In the genomic region with DNA sequence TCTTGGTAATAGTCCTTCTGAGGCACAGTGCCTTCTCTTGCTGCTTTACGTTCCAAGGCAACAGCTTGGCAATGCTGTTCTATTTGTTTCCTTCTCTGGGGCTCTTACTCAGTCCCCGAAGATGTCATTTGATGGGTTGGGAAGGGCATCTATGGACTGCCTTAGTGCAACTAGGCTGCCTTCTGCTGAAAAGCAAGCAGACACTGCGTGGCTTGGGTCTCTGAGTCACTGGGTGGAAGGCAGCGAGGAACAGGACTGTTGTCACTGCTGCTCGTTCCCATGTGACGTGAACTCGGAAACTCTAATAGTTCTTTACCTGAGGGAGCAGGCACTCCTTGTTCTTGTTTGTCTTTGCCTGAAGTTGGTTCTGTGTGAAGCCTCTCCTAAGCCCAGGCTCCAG, we compare ENCODE assay signal across 31 mouse cellular contexts. TPM values are rescaled to one million over a fixed set of nuclear protein-coding genes. Genes with fewer than 3 reads are reported as not detected.
A peak's percentile ranks its signal among the peaks of the same experiment; 100 is the strongest.
DNase-seq lines count a peak whose midpoint lies in the region; ATAC-seq and TF ChIP-seq lines count a peak whose summit lies in the region.
"Had no signal": no experiment of that assay in that cellular context is flagged by ENCODE, and none has a peak within 500 bp of the region (broad histone marks: within the 10 kb centered on the region; RNA-seq: fewer than 3 reads in every experiment).

No protein-coding gene starts in this region.

- H3K4me1 ChIP-seq in intestine, postnatal 0 days (replicated peaks; ENCODE audit: control insufficient read depth, insufficient read depth, low read length): no peaks in the 10 kb centered on the region
- 0 out of 2 replicates have a peak, but pooled peaks cover 4% of the 10 kb centered on the region for H3K4me1 ChIP-seq in intestine, embryonic 15.5 days (replicated peaks)
- peaks cover 4% of the 10 kb centered on the region; the same call in 1 of the 2 replicates for H3K4me1 ChIP-seq in neural tube, embryonic 13.5 days (replicated peaks)
- H3K4me1 ChIP-seq in olfactory bulb, adult 2 months (ENCODE audit: control insufficient read depth, insufficient read depth, low read length): peaks cover 15% of the 10 kb centered on the region
- no peaks in the 10 kb centered on the region for H3K4me1 ChIP-seq in stomach, postnatal 0 days (replicated peaks; ENCODE audit: control insufficient read depth, insufficient read depth)
- H3K4me1 ChIP-seq: embryonic facial prominence, embryonic 12.5 days; forebrain, embryonic 15.5 days had no signal

- H3K4me2 ChIP-seq in intestine, postnatal 0 days (replicated peaks; ENCODE audit: low read depth): no peak overlapping the region
- no peak overlapping the region for H3K4me2 ChIP-seq in intestine, embryonic 15.5 days (replicated peaks)
- no peak overlapping the region for H3K4me2 ChIP-seq in neural tube, embryonic 13.5 days
- no peak overlapping the region for H3K4me2 ChIP-seq in stomach, postnatal 0 days (replicated peaks; ENCODE audit: low read depth)
- H3K4me2 ChIP-seq: embryonic facial prominence, embryonic 12.5 days; forebrain, embryonic 13.5 days; forebrain, embryonic 15.5 days had no signal

- no peak for ATAC-seq in intestine, postnatal 0 days
- no peak for ATAC-seq in intestine, embryonic 15.5 days
- no peak for ATAC-seq in neural tube, embryonic 13.5 days (ENCODE audit: low read depth)
- ATAC-seq in stomach, postnatal 0 days (ENCODE audit: low FRiP score, low TSS enrichment): peak; percentile 83
- ATAC-seq in megakaryocyte progenitor cell, adult 5-6 weeks (replicated peaks; ENCODE audit: poor library complexity): no peak
- no peak for ATAC-seq in monocyte, adult 5-6 weeks (replicated peaks; ENCODE audit: insufficient number of reproducible peaks, low FRiP score, low TSS enrichment, poor library complexity, severe bottlenecking)
- ATAC-seq: activated CD4-positive, CD25-positive, alpha-beta regulatory T cell, adult 4 months; forebrain, embryonic 13.5 days; forebrain, embryonic 15.5 days; forebrain, postnatal 0 days; Patski had no signal

- peak overlapping the region; percentile 9; the same call in 1 of the 2 replicates for H3K27ac ChIP-seq in intestine, postnatal 0 days (ENCODE audit: low read depth, low read length)
- no peak overlapping the region for H3K27ac ChIP-seq in intestine, embryonic 15.5 days
- H3K27ac ChIP-seq in neural tube, embryonic 13.5 days (replicated peaks): 0 out of 2 replicates have a peak overlapping the region, but pooled peaks have one; percentile 5
- H3K27ac ChIP-seq in olfactory bulb, adult 2 months (ENCODE audit: insufficient read depth, low read depth, low read length): peak overlapping the region; percentile 32
- H3K27ac ChIP-seq in stomach, postnatal 0 days (replicated peaks): peak overlapping the region; percentile 41; the same call in 1 of the 2 replicates
- H3K27ac ChIP-seq: embryonic facial prominence, embryonic 10.5 days; embryonic facial prominence, embryonic 12.5 days; forebrain, embryonic 13.5 days; forebrain, embryonic 15.5 days had no signal

- 78% methylated on average over 7 of the region's 7 CpGs for WGBS in intestine, postnatal 0 days
- 83% methylated on average over 7 of the region's 7 CpGs for WGBS in intestine, embryonic 15.5 days
- WGBS in neural tube, embryonic 13.5 days: 84% methylated on average over 7 of the region's 7 CpGs
- 51% methylated on average over 7 of the region's 7 CpGs for WGBS in olfactory bulb, adult 2 months
- WGBS in stomach, postnatal 0 days: 65% methylated on average over 7 of the region's 7 CpGs

- H3K9ac ChIP-seq in intestine, postnatal 0 days (ENCODE audit: low read depth, low read length): no peak overlapping the region
- no peak overlapping the region for H3K9ac ChIP-seq in intestine, embryonic 15.5 days
- no peak overlapping the region for H3K9ac ChIP-seq in neural tube, embryonic 13.5 days
- H3K9ac ChIP-seq in stomach, postnatal 0 days (ENCODE audit: low read length): no peak overlapping the region
- H3K9ac ChIP-seq: embryonic facial prominence, embryonic 12.5 days; forebrain, embryonic 13.5 days; forebrain, embryonic 15.5 days; forebrain, postnatal 0 days had no signal

- DNase-seq in neural tube, embryonic 10.5 days (ENCODE audit: extremely low spot score, low spot score): no peak
- DNase-seq in stomach, postnatal 0 days (ENCODE audit: low spot score): peak; percentile 56
- DNase-seq: adrenal gland, adult 8-10 months; adrenal gland, postnatal 14 days; adrenal gland, postnatal 36 days; cerebellum, adult 11 months; cerebellum, adult 2 months; cerebellum, adult 9-10 months; cerebellum, postnatal 10 days; cerebellum, postnatal 25 days; forebrain, postnatal 0 days had no signal

- no peak overlapping the region for H3K4me3 ChIP-seq in intestine, postnatal 0 days (ENCODE audit: low read depth, low read length)
- no peak overlapping the region for H3K4me3 ChIP-seq in intestine, embryonic 15.5 days (replicated peaks)
- H3K4me3 ChIP-seq in neural tube, embryonic 13.5 days: no peak overlapping the region
- H3K4me3 ChIP-seq in olfactory bulb, adult 2 months (ENCODE audit: insufficient read depth, low read depth, low read length): no peak overlapping the region
- H3K4me3 ChIP-seq in stomach, postnatal 0 days (ENCODE audit: low read depth, low read length): no peak overlapping the region
- H3K4me3 ChIP-seq: embryonic facial prominence, embryonic 10.5 days; embryonic facial prominence, embryonic 12.5 days; forebrain, embryonic 13.5 days; forebrain, embryonic 15.5 days had no signal

- no peak for TF ChIP-seq EP300 in stomach, postnatal 0 days (optimal IDR thresholded peaks at IDR 0.05)

- H3K27me3 ChIP-seq in intestine, postnatal 0 days (replicated peaks; ENCODE audit: control insufficient read depth, insufficient read depth, low read length): no peaks in the 10 kb centered on the region
- H3K27me3 ChIP-seq in intestine, embryonic 15.5 days (replicated peaks): no peaks in the 10 kb centered on the region
- H3K27me3 ChIP-seq in neural tube, embryonic 13.5 days: no peaks in the 10 kb centered on the region
- no peaks in the 10 kb centered on the region for H3K27me3 ChIP-seq in stomach, postnatal 0 days (ENCODE audit: control insufficient read depth, insufficient read depth, low read length)
- H3K27me3 ChIP-seq: embryonic facial prominence, embryonic 12.5 days; forebrain, embryonic 13.5 days; forebrain, embryonic 15.5 days had no signal

- H3K9me3 ChIP-seq in intestine, postnatal 0 days (ENCODE audit: control insufficient read depth): no peaks in the 10 kb centered on the region
- H3K9me3 ChIP-seq in intestine, embryonic 15.5 days: no peaks in the 10 kb centered on the region
- no peaks in the 10 kb centered on the region for H3K9me3 ChIP-seq in neural tube, embryonic 13.5 days
- no peaks in the 10 kb centered on the region for H3K9me3 ChIP-seq in stomach, postnatal 0 days (ENCODE audit: control insufficient read depth, low read length)
- H3K9me3 ChIP-seq: embryonic facial prominence, embryonic 10.5 days; embryonic facial prominence, embryonic 12.5 days; forebrain, embryonic 13.5 days; forebrain, embryonic 15.5 days had no signal

- TF ChIP-seq POLR2A in olfactory bulb, adult 2 months (IDR thresholded peaks at IDR 0.05; ENCODE audit: insufficient read depth, low read depth, low read length): no peak

- TF ChIP-seq CTCF in intestine, postnatal 0 days (IDR thresholded peaks at IDR 0.05; ENCODE audit: low read depth): no peak
- TF ChIP-seq CTCF in olfactory bulb, adult 2 months (IDR thresholded peaks at IDR 0.05; ENCODE audit: insufficient read depth, low read depth, low read length): no peak
- TF ChIP-seq CTCF in stomach, postnatal 0 days (IDR thresholded peaks at IDR 0.05; ENCODE audit: low read depth): no peak

- H3K36me3 ChIP-seq in intestine, postnatal 0 days (ENCODE audit: control insufficient read depth, insufficient read depth): peaks cover 5% of the 10 kb centered on the region; the same call in 1 of the 2 replicates
- no peaks in the 10 kb centered on the region for H3K36me3 ChIP-seq in intestine, embryonic 15.5 days
- H3K36me3 ChIP-seq in neural tube, embryonic 13.5 days: peaks cover 31% of the 10 kb centered on the region
- H3K36me3 ChIP-seq in stomach, postnatal 0 days (ENCODE audit: control insufficient read depth, insufficient read depth, low read length): no peaks in the 10 kb centered on the region
- H3K36me3 ChIP-seq: embryonic facial prominence, embryonic 12.5 days had no signal

RNA-seq across cellular contexts. Expression of a gene that starts 9.1 kb away (rescaled TPM):
- polyA plus RNA-seq in intestine, postnatal 0 days (2015; fragmentation: Nextera tagmentation; extraction: Ambion mirVana): 49.9 and 53.5 TPM in 2 replicates
- 25.6 and 26.5 TPM in 2 replicates for polyA plus RNA-seq in intestine, embryonic 15.5 days (2015; fragmentation: Nextera tagmentation; extraction: Ambion mirVana)
- polyA plus RNA-seq in neural tube, embryonic 13.5 days (2015; fragmentation: Nextera tagmentation; extraction: Ambion mirVana): 19.7 and 20.2 TPM in 2 replicates
- polyA plus RNA-seq in olfactory bulb, adult 2 months (2012; ENCODE audit: insufficient read depth, insufficient read length, low replicate concordance, missing spikeins): not detected in 2 replicates
- polyA plus RNA-seq in stomach, postnatal 0 days (2015; fragmentation: Nextera tagmentation; extraction: Ambion mirVana): 21.7 and 22.8 TPM in 2 replicates
- total RNA-seq in megakaryocyte progenitor cell, adult 5-6 weeks (2015): 3.4 and 4.7 TPM in 2 replicates
- 1.4 and 4.1 TPM in 2 replicates for total RNA-seq in megakaryocyte progenitor cell, adult 5-6 weeks (2017)
- total RNA-seq in monocyte, adult 5-6 weeks (2017): 32.4 to 36.2 TPM (median 35.3 TPM) in 3 replicates

RNA-seq across cellular contexts. Expression of a gene that starts 11.9 kb away (rescaled TPM):
- not detected in 2 replicates for polyA plus RNA-seq in intestine, postnatal 0 days (2015; fragmentation: Nextera tagmentation; extraction: Ambion mirVana)
- polyA plus RNA-seq in intestine, embryonic 15.5 days (2015; fragmentation: Nextera tagmentation; extraction: Ambion mirVana): not detected in 2 replicates
- polyA plus RNA-seq in neural tube, embryonic 13.5 days (2015; fragmentation: Nextera tagmentation; extraction: Ambion mirVana): not detected in 2 replicates
- not detected in 2 replicates for polyA plus RNA-seq in olfactory bulb, adult 2 months (2012; ENCODE audit: insufficient read depth, insufficient read length, low replicate concordance, missing spikeins)
- not detected in 2 replicates for polyA plus RNA-seq in stomach, postnatal 0 days (2015; fragmentation: Nextera tagmentation; extraction: Ambion mirVana)
- total RNA-seq in megakaryocyte progenitor cell, adult 5-6 weeks (2015): not detected in 2 replicates
- not detected in 2 replicates for total RNA-seq in megakaryocyte progenitor cell, adult 5-6 weeks (2017)
- 2.4 TPM in 1 of 3 replicates, not detected in the others for total RNA-seq in monocyte, adult 5-6 weeks (2017)
- total RNA-seq: adrenal gland, adult 18-20 months; adrenal gland, adult 8-10 months; adrenal gland, postnatal 14 days; adrenal gland, postnatal 36 days; ES-E14; forebrain, postnatal 0 days; MEL had no signal
- polyA plus RNA-seq: activated CD4-positive, CD25-positive, alpha-beta regulatory T cell, adult 4 months; brain, embryonic 14.5 days; C2C12; cerebellum, adult 2 months; cortical plate, adult 2 months; embryonic facial prominence, embryonic 10.5 days; embryonic facial prominence, embryonic 12.5 days; embryonic facial prominence, embryonic 14.5 days; forebrain, embryonic 11.5 days; forebrain, embryonic 13.5 days; forebrain, embryonic 15.5 days; forebrain, postnatal 0 days; Patski had no signal

RNA-seq across cellular contexts. Expression of a gene that starts 29.1 kb away (rescaled TPM):
- not detected in 2 replicates for polyA plus RNA-seq in intestine, postnatal 0 days (2015; fragmentation: Nextera tagmentation; extraction: Ambion mirVana)
- 0.13 TPM in 2 replicates for polyA plus RNA-seq in intestine, embryonic 15.5 days (2015; fragmentation: Nextera tagmentation; extraction: Ambion mirVana)
- 0.08 and 0.14 TPM in 2 replicates for polyA plus RNA-seq in neural tube, embryonic 13.5 days (2015; fragmentation: Nextera tagmentation; extraction: Ambion mirVana)
- polyA plus RNA-seq in olfactory bulb, adult 2 months (2012; ENCODE audit: insufficient read depth, insufficient read length, low replicate concordance, missing spikeins): not detected in 2 replicates
- polyA plus RNA-seq in stomach, postnatal 0 days (2015; fragmentation: Nextera tagmentation; extraction: Ambion mirVana): 0.08 TPM in 1 of 2 replicates, not detected in the other
- total RNA-seq in megakaryocyte progenitor cell, adult 5-6 weeks (2015): not detected in 2 replicates
- total RNA-seq in megakaryocyte progenitor cell, adult 5-6 weeks (2017): not detected in 2 replicates
- not detected in 3 replicates for total RNA-seq in monocyte, adult 5-6 weeks (2017)
- total RNA-seq: adrenal gland, adult 18-20 months; adrenal gland, adult 8-10 months; adrenal gland, postnatal 14 days; adrenal gland, postnatal 36 days; ES-E14; forebrain, postnatal 0 days; MEL had no signal
- polyA plus RNA-seq: activated CD4-positive, CD25-positive, alpha-beta regulatory T cell, adult 4 months; embryonic facial prominence, embryonic 14.5 days; forebrain, embryonic 11.5 days; forebrain, embryonic 13.5 days; forebrain, embryonic 15.5 days; forebrain, postnatal 0 days; Patski had no signal

RNA-seq across cellular contexts. Expression of a gene that starts 32.3 kb away (rescaled TPM):
- 8.1 and 8.6 TPM in 2 replicates for polyA plus RNA-seq in intestine, postnatal 0 days (2015; fragmentation: Nextera tagmentation; extraction: Ambion mirVana)
- 7.6 and 7.9 TPM in 2 replicates for polyA plus RNA-seq in intestine, embryonic 15.5 days (2015; fragmentation: Nextera tagmentation; extraction: Ambion mirVana)
- 44.4 and 49.6 TPM in 2 replicates for polyA plus RNA-seq in neural tube, embryonic 13.5 days (2015; fragmentation: Nextera tagmentation; extraction: Ambion mirVana)
- polyA plus RNA-seq in olfactory bulb, adult 2 months (2012; ENCODE audit: insufficient read depth, insufficient read length, low replicate concordance, missing spikeins): not detected in 2 replicates
- polyA plus RNA-seq in stomach, postnatal 0 days (2015; fragmentation: Nextera tagmentation; extraction: Ambion mirVana): 3.3 and 3.4 TPM in 2 replicates
- total RNA-seq in megakaryocyte progenitor cell, adult 5-6 weeks (2015): not detected in 2 replicates
- total RNA-seq in megakaryocyte progenitor cell, adult 5-6 weeks (2017): not detected in 2 replicates
- total RNA-seq in monocyte, adult 5-6 weeks (2017): not detected in 3 replicates

RNA-seq across cellular contexts. Expression of a gene that starts 45.4 kb away (rescaled TPM):
- polyA plus RNA-seq in intestine, postnatal 0 days (2015; fragmentation: Nextera tagmentation; extraction: Ambion mirVana): 5.4 and 5.6 TPM in 2 replicates
- polyA plus RNA-seq in intestine, embryonic 15.5 days (2015; fragmentation: Nextera tagmentation; extraction: Ambion mirVana): 0.98 and 1.6 TPM in 2 replicates
- polyA plus RNA-seq in neural tube, embryonic 13.5 days (2015; fragmentation: Nextera tagmentation; extraction: Ambion mirVana): 0.45 and 0.65 TPM in 2 replicates
- polyA plus RNA-seq in olfactory bulb, adult 2 months (2012; ENCODE audit: insufficient read depth, insufficient read length, low replicate concordance, missing spikeins): not detected in 2 replicates
- polyA plus RNA-seq in stomach, postnatal 0 days (2015; fragmentation: Nextera tagmentation; extraction: Ambion mirVana): 3.0 and 3.4 TPM in 2 replicates
- total RNA-seq in megakaryocyte progenitor cell, adult 5-6 weeks (2015): 0.66 and 1.3 TPM in 2 replicates
- 0.71 and 1.1 TPM in 2 replicates for total RNA-seq in megakaryocyte progenitor cell, adult 5-6 weeks (2017)
- 2.0 to 8.0 TPM (median 3.3 TPM) in 3 replicates for total RNA-seq in monocyte, adult 5-6 weeks (2017)
- total RNA-seq: ES-E14 had no signal
- polyA plus RNA-seq: C2C12, Patski had no signal
